ENCODE assay signal across 8 mouse cellular contexts in genomic region chr5:137376198-137376597, GRCm38 (mm10). TPM values are rescaled to one million over a fixed set of nuclear protein-coding genes. Genes with fewer than 3 reads are reported as not detected.
DNase-seq lines count a peak whose midpoint lies in the region; ATAC-seq lines count a peak whose summit lies in the region.

No protein-coding gene starts in this region.

- no peaks in the 10 kb centered on the region for H3K27me3 ChIP-seq in hindbrain, embryonic 12.5 days
- no peaks in the 10 kb centered on the region for H3K27me3 ChIP-seq in hindbrain, embryonic 13.5 days
- H3K27me3 ChIP-seq in kidney, embryonic 15.5 days, result no peaks in the 10 kb centered on the region
- no peaks in the 10 kb centered on the region for H3K27me3 ChIP-seq in neural tube, embryonic 11.5 days (ENCODE audit: control insufficient read depth, insufficient read depth, low read length)

- no peak overlapping the region for H3K4me3 ChIP-seq in hindbrain, embryonic 12.5 days
- H3K4me3 ChIP-seq in hindbrain, embryonic 13.5 days, result no peak overlapping the region
- no peak overlapping the region for H3K4me3 ChIP-seq in kidney, embryonic 15.5 days (replicated peaks)
- H3K4me3 ChIP-seq in neural tube, embryonic 11.5 days (ENCODE audit: low read depth, low read length), result no peak overlapping the region

- H3K4me2 ChIP-seq in hindbrain, embryonic 12.5 days (replicated peaks), result no peak overlapping the region
- no peak overlapping the region for H3K4me2 ChIP-seq in hindbrain, embryonic 13.5 days
- no peak overlapping the region for H3K4me2 ChIP-seq in kidney, embryonic 15.5 days
- H3K4me2 ChIP-seq in neural tube, embryonic 11.5 days (ENCODE audit: low read depth), result no peak overlapping the region

- H3K36me3 ChIP-seq in hindbrain, embryonic 12.5 days, result peaks cover 39% of the 10 kb centered on the region
- H3K36me3 ChIP-seq in hindbrain, embryonic 13.5 days, result peaks cover 25% of the 10 kb centered on the region
- peaks cover 47% of the 10 kb centered on the region for H3K36me3 ChIP-seq in kidney, embryonic 15.5 days
- H3K36me3 ChIP-seq in neural tube, embryonic 11.5 days (ENCODE audit: control insufficient read depth, insufficient read depth, low read length), result peaks cover 19% of the 10 kb centered on the region

- H3K4me1 ChIP-seq in hindbrain, embryonic 12.5 days, result peaks cover 19% of the 10 kb centered on the region
- H3K4me1 ChIP-seq in hindbrain, embryonic 13.5 days (replicated peaks), result peaks cover 21% of the 10 kb centered on the region
- peaks cover 41% of the 10 kb centered on the region for H3K4me1 ChIP-seq in kidney, embryonic 15.5 days
- H3K4me1 ChIP-seq in neural tube, embryonic 11.5 days (ENCODE audit: control insufficient read depth, insufficient read depth, low read length), result no peaks in the 10 kb centered on the region

- 34% methylated on average over 7 of the region's 7 CpGs for WGBS in hindbrain, embryonic 12.5 days
- WGBS in hindbrain, embryonic 13.5 days, result 42% methylated on average over 7 of the region's 7 CpGs
- WGBS in kidney, embryonic 15.5 days, result 39% methylated on average over 7 of the region's 7 CpGs
- 46% methylated on average over 7 of the region's 7 CpGs for WGBS in neural tube, embryonic 11.5 days

- 0 out of 2 replicates have a peak overlapping the region, but pooled peaks have one; percentile 26 for H3K27ac ChIP-seq in hindbrain, embryonic 12.5 days
- H3K27ac ChIP-seq in hindbrain, embryonic 13.5 days, result no peak overlapping the region
- H3K27ac ChIP-seq in kidney, embryonic 15.5 days, result peak overlapping the region; percentile 73
- H3K27ac ChIP-seq in neural tube, embryonic 11.5 days (ENCODE audit: low read depth, low read length), result no peak overlapping the region

- H3K9ac ChIP-seq in hindbrain, embryonic 12.5 days, result no peak overlapping the region
- H3K9ac ChIP-seq in hindbrain, embryonic 13.5 days, result no peak overlapping the region
- H3K9ac ChIP-seq in kidney, embryonic 15.5 days, result no peak overlapping the region
- H3K9ac ChIP-seq in neural tube, embryonic 11.5 days (ENCODE audit: low read length), result no peak overlapping the region

- no peaks in the 10 kb centered on the region for H3K9me3 ChIP-seq in hindbrain, embryonic 12.5 days (replicated peaks)
- no peaks in the 10 kb centered on the region for H3K9me3 ChIP-seq in hindbrain, embryonic 13.5 days
- no peaks in the 10 kb centered on the region for H3K9me3 ChIP-seq in kidney, embryonic 15.5 days (replicated peaks)
- no peaks in the 10 kb centered on the region for H3K9me3 ChIP-seq in neural tube, embryonic 11.5 days (ENCODE audit: control insufficient read depth, low read length)

- ATAC-seq in hindbrain, embryonic 12.5 days (ENCODE audit: low FRiP score), result 0 out of 2 replicates have a peak, but pooled peaks have one; percentile 2
- no peak for ATAC-seq in hindbrain, embryonic 13.5 days (ENCODE audit: low FRiP score)
- peak; percentile 10 for ATAC-seq in kidney, embryonic 15.5 days (replicated peaks; ENCODE audit: low FRiP score)
- 0 out of 2 replicates have a peak, but pooled peaks have one; percentile 35 for ATAC-seq in neural tube, embryonic 11.5 days (ENCODE audit: insufficient read depth, low FRiP score, low TSS enrichment)

- DNase-seq in embryo, embryonic 10.5 days (ENCODE audit: low spot score), result peak; percentile 72
- no peak for DNase-seq in neural tube, embryonic 11.5 days (ENCODE audit: low spot score)
- no peak for DNase-seq in testis, postnatal 14 days (ENCODE audit: low spot score)
- DNase-seq in spleen, adult 12 weeks (ENCODE audit: low spot score), result no peak
- DNase-seq in right cerebral cortex, postnatal 4 days, result no peak

RNA-seq across cellular contexts. Expression of gene Ephb4, which starts 26.3 kb away (rescaled TPM):
- polyA plus RNA-seq in hindbrain, embryonic 12.5 days (2016; fragmentation: Nextera tagmentation; extraction: Ambion mirVana), result 40.9 and 45.0 TPM in 2 replicates
- 9.2 and 9.4 TPM in 2 replicates for polyA plus RNA-seq in hindbrain, embryonic 13.5 days (2015; fragmentation: Nextera tagmentation; extraction: Ambion mirVana)
- polyA plus RNA-seq in kidney, embryonic 15.5 days (2015; fragmentation: Nextera tagmentation; extraction: Ambion mirVana), result 49.1 and 54.9 TPM in 2 replicates
- polyA plus RNA-seq in neural tube, embryonic 11.5 days (2014; fragmentation: Nextera tagmentation; extraction: Ambion mirVana), result 33.5 and 33.6 TPM in 2 replicates

RNA-seq across cellular contexts. Expression of gene Slc12a9, which starts 42.8 kb away (rescaled TPM):
- 21.9 and 23.6 TPM in 2 replicates for polyA plus RNA-seq in hindbrain, embryonic 12.5 days (2016; fragmentation: Nextera tagmentation; extraction: Ambion mirVana)
- 25.8 and 27.4 TPM in 2 replicates for polyA plus RNA-seq in hindbrain, embryonic 13.5 days (2015; fragmentation: Nextera tagmentation; extraction: Ambion mirVana)
- polyA plus RNA-seq in kidney, embryonic 15.5 days (2015; fragmentation: Nextera tagmentation; extraction: Ambion mirVana), result 14.2 and 16.0 TPM in 2 replicates
- 7.9 and 9.0 TPM in 2 replicates for polyA plus RNA-seq in neural tube, embryonic 11.5 days (2014; fragmentation: Nextera tagmentation; extraction: Ambion mirVana)

Comparison
In these comparisons a context has a peak if more than half of its experiments do, and no peak if none do; other contexts are left out.
1. H3K27ac ChIP-seq: peak in hindbrain, embryonic 12.5 days (single experiment) and kidney, embryonic 15.5 days (single experiment); none in hindbrain, embryonic 13.5 days (single experiment) and neural tube, embryonic 11.5 days (single experiment).